Mouse (Mus musculus): ENCODE measurements around the gene Rabgef1. TPM values are rescaled to one million over a fixed set of nuclear protein-coding genes. Genes with fewer than 3 reads are reported as not detected.
A peak's percentile ranks its signal among the peaks of the same experiment; 100 is the strongest.

Rabgef1 gene
- polyA plus RNA-seq (2014; fragmentation: Nextera tagmentation; extraction: Ambion mirVana): 30.0 and 38.7 TPM in 2 replicates

DNA sequence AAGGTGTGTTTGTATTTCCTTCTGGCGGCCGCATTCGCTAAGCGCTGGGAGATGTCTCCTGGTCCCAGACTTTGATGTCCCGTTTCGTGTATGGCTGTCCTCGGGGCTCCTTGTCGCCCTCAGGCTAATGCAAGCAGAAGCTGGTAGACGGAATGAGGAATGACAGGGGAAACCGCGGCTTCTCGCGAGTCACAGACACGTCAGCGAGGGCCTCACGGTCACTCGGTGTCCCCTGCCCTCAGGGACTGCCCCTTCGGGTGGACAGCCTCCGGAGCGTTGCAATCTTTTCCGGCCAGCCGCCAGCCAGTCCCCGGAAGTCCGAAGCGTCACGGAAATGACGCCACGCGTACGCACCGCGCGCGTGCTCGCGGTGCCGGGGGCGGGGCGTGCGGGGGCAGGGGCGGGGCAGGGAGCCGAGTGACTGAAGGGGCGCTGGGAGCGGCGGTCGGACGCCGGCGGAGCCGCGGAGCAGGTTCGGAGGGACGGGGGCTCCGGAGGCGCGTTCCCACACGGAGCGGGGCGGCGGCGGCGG is at the start of gene Rabgef1:
TSS of gene Rabgef1 (plus strand) at position 376 of the 532 bp plus-strand sequence.
- H3K27me3 ChIP-seq (replicated peaks; ENCODE audit: control insufficient read depth, insufficient read depth, low read length): no peaks in the 10 kb centered on the region
- peak within 1 kb of the TSS; percentile 87 for H3K9ac ChIP-seq (ENCODE audit: low read length)
- peak within 1 kb of the TSS; percentile 66 for H3K27ac ChIP-seq (ENCODE audit: low read depth, low read length)
- H3K9me3 ChIP-seq (replicated peaks; ENCODE audit: control insufficient read depth, low read length): no peaks in the 10 kb centered on the region
- DNase-seq (ENCODE audit: low spot score) (peak; percentile 90), ATAC-seq (peak; percentile 96)
- H3K36me3 ChIP-seq (ENCODE audit: control insufficient read depth, insufficient read depth, low read length): no peaks in the 10 kb centered on the region
- H3K4me2 ChIP-seq (ENCODE audit: low read length): peak within 1 kb of the TSS; percentile 89
- H3K4me3 ChIP-seq (ENCODE audit: low read depth, low read length): peak within 1 kb of the TSS; percentile 71
- 0% methylated on average over 52 of the region's 62 CpGs for WGBS
- peaks cover 15% of the 10 kb centered on the region for H3K4me1 ChIP-seq (ENCODE audit: control insufficient read depth, insufficient read depth, low read length)

DNA sequence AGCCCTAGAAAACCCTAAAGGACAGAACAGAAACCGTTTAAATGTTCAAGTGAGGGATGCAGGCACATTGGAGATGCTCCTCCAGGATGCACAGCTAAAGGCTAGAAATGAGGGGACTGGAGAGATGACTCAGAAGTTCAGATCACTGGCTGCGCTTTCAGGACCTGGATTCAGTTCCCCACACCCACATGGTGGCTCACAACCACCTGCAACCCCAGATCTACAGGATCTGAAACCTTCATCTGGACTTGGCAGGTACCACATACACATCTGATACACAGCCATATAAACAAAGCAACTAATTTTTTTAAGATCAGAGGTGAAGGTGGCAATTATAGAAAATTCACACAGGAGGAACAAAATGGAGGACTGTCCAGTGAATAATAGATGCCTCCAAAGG is 49.2 kb upstream of the Rabgef1 start:
- no peaks in the 10 kb centered on the region for H3K27me3 ChIP-seq (replicated peaks; ENCODE audit: control insufficient read depth, insufficient read depth, low read length)
- H3K4me3 ChIP-seq (ENCODE audit: low read depth, low read length): no peak overlapping the region
- no peaks in the 10 kb centered on the region for H3K9me3 ChIP-seq (replicated peaks; ENCODE audit: control insufficient read depth, low read length)
- no peak overlapping the region for H3K4me2 ChIP-seq (ENCODE audit: low read length)
- no peak overlapping the region for H3K27ac ChIP-seq (ENCODE audit: low read depth, low read length)
- DNase-seq (ENCODE audit: low spot score) (no peak), ATAC-seq (no peak)
- H3K9ac ChIP-seq (ENCODE audit: low read length): no peak overlapping the region
- no peaks in the 10 kb centered on the region for H3K4me1 ChIP-seq (ENCODE audit: control insufficient read depth, insufficient read depth, low read length)
- WGBS: 84% methylated on average over 2 of the region's 2 CpGs
- H3K36me3 ChIP-seq (ENCODE audit: control insufficient read depth, insufficient read depth, low read length): no peaks in the 10 kb centered on the region

DNA sequence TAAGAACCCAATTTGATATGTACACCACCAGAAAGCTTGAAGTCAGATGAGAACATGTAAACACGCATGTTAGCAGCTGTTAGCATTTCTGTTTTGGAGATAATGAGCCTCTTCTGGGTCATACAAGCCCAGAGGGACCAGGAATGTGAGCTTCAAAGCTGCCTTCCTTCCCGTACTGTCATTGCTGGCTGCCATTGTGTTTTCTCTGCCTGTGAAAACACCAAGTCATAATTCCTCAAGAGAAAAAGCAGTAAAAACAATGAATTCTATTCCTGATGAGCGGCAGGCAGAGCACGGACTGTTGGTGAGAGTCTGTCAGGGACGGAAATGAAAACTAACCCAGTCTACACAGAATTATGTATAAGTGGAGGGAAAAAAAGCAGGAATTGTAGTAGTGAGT is 47.3 kb upstream of the Rabgef1 start:
- no peak for ATAC-seq
- Histone ChIP-seq H3K27ac (ENCODE audit: low read depth, low read length) (no peak overlapping the region), H3K36me3 (ENCODE audit: control insufficient read depth, insufficient read depth, low read length) (no peaks in the 10 kb centered on the region), H3K27me3 (replicated peaks; ENCODE audit: control insufficient read depth, insufficient read depth, low read length) (no peaks in the 10 kb centered on the region), H3K4me1 (ENCODE audit: control insufficient read depth, insufficient read depth, low read length) (no peaks in the 10 kb centered on the region), H3K4me2 (ENCODE audit: low read length) (no peak overlapping the region), H3K4me3 (ENCODE audit: low read depth, low read length) (no peak overlapping the region), H3K9ac (ENCODE audit: low read length) (no peak overlapping the region), H3K9me3 (replicated peaks; ENCODE audit: control insufficient read depth, low read length) (no peaks in the 10 kb centered on the region)
- WGBS: 87% methylated on average over 5 of the region's 5 CpGs
- no peak for DNase-seq (ENCODE audit: low spot score)

DNA sequence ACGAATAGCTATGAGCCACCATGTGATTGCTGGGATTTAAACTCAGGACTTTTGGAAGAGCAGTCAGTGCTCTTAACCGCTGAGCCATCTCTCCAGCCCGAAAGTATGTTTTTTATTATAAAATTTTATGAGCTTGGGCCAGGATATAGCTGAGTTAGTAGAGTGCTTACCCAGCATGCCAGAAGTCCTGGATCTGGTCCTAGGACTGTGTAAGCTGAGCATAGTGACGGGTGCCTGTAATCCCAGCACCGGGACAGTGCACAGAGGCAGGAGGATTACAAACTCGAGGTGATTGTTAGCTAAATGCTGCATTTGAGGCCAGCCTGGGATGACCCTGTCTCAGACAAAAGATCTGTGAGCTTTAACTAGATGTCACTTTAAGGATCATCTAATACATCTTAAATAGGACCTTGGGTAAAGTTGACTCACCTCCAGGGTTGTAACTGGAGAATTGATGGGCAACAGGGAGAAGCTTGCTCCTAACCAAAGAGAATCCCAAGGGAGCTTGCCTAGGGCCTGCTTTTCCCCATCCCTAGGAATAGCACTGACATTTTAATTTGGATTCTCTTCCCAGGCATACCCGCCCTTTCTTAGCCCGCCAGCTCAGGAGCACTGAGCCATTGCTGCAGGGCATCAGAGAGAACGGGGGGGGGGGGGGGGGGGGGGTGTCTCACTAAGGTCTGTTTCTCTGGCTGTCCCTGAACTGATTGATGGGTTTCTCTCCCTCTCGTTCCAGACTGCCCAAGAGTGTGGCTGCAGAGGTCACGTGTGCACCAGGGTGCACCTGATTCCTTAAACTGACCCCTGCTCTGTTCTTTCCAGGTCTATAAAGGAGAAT is 42.7 kb upstream of the Rabgef1 start:
- Histone ChIP-seq H3K27ac (ENCODE audit: low read depth, low read length) (no peak overlapping the region), H3K36me3 (ENCODE audit: control insufficient read depth, insufficient read depth, low read length) (0 out of 2 replicates have a peak, but pooled peaks cover 4% of the 10 kb centered on the region), H3K4me1 (ENCODE audit: control insufficient read depth, insufficient read depth, low read length) (no peaks in the 10 kb centered on the region), H3K27me3 (replicated peaks; ENCODE audit: control insufficient read depth, insufficient read depth, low read length) (no peaks in the 10 kb centered on the region), H3K4me3 (ENCODE audit: low read depth, low read length) (no peak overlapping the region), H3K4me2 (ENCODE audit: low read length) (no peak overlapping the region), H3K9ac (ENCODE audit: low read length) (no peak overlapping the region), H3K9me3 (replicated peaks; ENCODE audit: control insufficient read depth, low read length) (no peaks in the 10 kb centered on the region)
- DNase-seq (ENCODE audit: low spot score): no peak
- 82% methylated on average over 11 of the region's 11 CpGs for WGBS
- no peak for ATAC-seq

DNA sequence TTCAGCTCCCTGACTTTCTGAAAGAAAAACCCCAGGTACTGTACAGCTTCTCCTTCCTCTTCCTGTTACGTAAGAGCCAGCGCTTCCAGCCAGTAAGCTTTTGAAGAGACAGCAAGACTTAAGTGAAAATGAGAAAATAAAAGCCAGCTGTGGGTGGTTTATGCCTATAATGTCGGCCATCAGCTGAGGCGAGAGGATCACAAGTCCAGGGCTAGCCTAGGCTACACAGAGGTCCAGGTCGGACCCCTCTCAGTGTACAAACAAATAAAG is 42.1 kb upstream of the Rabgef1 start:
- no peak for ATAC-seq
- no peaks in the 10 kb centered on the region for H3K4me1 ChIP-seq (ENCODE audit: control insufficient read depth, insufficient read depth, low read length)
- no peaks in the 10 kb centered on the region for H3K27me3 ChIP-seq (replicated peaks; ENCODE audit: control insufficient read depth, insufficient read depth, low read length)
- H3K9ac ChIP-seq (ENCODE audit: low read length): no peak overlapping the region
- H3K36me3 ChIP-seq (ENCODE audit: control insufficient read depth, insufficient read depth, low read length): peaks cover 6% of the 10 kb centered on the region; the same call in 1 of the 2 replicates
- no peak overlapping the region for H3K4me2 ChIP-seq (ENCODE audit: low read length)
- no peak overlapping the region for H3K4me3 ChIP-seq (ENCODE audit: low read depth, low read length)
- no peaks in the 10 kb centered on the region for H3K9me3 ChIP-seq (replicated peaks; ENCODE audit: control insufficient read depth, low read length)
- WGBS: 91% methylated on average over 5 of the region's 5 CpGs
- DNase-seq (ENCODE audit: low spot score): no peak
- H3K27ac ChIP-seq (ENCODE audit: low read depth, low read length): no peak overlapping the region

DNA sequence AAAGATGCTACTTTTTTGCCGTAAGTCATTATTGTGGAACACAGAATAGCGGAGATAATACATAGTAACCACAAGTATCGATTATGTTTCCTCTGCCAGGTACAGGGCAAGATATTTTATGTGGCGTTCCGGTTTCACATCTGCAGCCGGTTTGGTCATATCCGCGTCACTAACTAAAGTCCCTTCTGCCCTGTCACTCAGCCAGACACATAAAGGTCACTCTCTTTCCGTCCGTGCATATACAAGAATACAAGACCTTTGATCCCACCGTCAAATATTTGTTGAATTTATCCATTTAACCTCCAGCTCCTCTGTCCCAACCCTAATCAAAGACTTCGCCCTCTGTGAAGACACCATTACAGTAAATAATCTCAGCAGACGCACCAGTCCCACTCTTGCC is 35.0 kb upstream of the Rabgef1 start:
- 96% methylated on average over 13 of the region's 13 CpGs for whole genome bisulfite sequencing
- Histone ChIP-seq H3K9me3 (replicated peaks; ENCODE audit: control insufficient read depth, low read length) (no peaks in the 10 kb centered on the region), H3K36me3 (ENCODE audit: control insufficient read depth, insufficient read depth, low read length) (peaks cover 15% of the 10 kb centered on the region; the same call in 1 of the 2 replicates), H3K27me3 (replicated peaks; ENCODE audit: control insufficient read depth, insufficient read depth, low read length) (no peaks in the 10 kb centered on the region), H3K4me1 (ENCODE audit: control insufficient read depth, insufficient read depth, low read length) (no peaks in the 10 kb centered on the region), H3K9ac (ENCODE audit: low read length) (no peak overlapping the region), H3K4me3 (ENCODE audit: low read depth, low read length) (no peak overlapping the region), H3K27ac (ENCODE audit: low read depth, low read length) (no peak overlapping the region), H3K4me2 (ENCODE audit: low read length) (no peak overlapping the region)
- ATAC-seq (no peak), DNase-seq (ENCODE audit: low spot score) (no peak)

DNA sequence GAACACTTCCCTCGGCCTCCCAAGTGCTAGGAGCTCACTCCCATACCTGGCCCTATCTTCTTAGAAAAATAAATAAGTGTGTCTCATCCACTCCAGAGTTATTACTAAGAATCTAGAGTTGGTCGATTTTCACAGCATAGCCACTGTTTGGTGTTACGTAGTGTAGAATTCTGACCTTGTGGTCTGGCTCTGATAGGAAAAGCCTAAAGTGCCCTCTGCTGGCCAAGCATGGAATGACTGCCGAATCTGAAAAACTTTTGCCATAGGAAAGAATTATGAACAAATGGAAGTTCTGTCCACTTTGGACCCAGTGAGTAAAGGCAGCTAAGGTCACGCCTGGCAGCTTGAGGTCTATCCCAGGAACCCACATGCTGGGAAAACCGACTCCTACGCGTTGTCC is 32.2 kb upstream of the Rabgef1 start:
- Histone ChIP-seq H3K9ac (ENCODE audit: low read length) (no peak overlapping the region), H3K9me3 (replicated peaks; ENCODE audit: control insufficient read depth, low read length) (no peaks in the 10 kb centered on the region), H3K27me3 (replicated peaks; ENCODE audit: control insufficient read depth, insufficient read depth, low read length) (no peaks in the 10 kb centered on the region), H3K4me3 (ENCODE audit: low read depth, low read length) (no peak overlapping the region), H3K4me2 (ENCODE audit: low read length) (no peak overlapping the region), H3K4me1 (ENCODE audit: control insufficient read depth, insufficient read depth, low read length) (peaks cover 4% of the 10 kb centered on the region; the same call in 1 of the 2 replicates), H3K36me3 (ENCODE audit: control insufficient read depth, insufficient read depth, low read length) (peaks cover 14% of the 10 kb centered on the region; the same call in 1 of the 2 replicates), H3K27ac (ENCODE audit: low read depth, low read length) (no peak overlapping the region)
- DNase-seq (ENCODE audit: low spot score): peak; percentile 79
- ATAC-seq: no peak
- 30% methylated on average over 8 of the region's 8 CpGs for WGBS

DNA sequence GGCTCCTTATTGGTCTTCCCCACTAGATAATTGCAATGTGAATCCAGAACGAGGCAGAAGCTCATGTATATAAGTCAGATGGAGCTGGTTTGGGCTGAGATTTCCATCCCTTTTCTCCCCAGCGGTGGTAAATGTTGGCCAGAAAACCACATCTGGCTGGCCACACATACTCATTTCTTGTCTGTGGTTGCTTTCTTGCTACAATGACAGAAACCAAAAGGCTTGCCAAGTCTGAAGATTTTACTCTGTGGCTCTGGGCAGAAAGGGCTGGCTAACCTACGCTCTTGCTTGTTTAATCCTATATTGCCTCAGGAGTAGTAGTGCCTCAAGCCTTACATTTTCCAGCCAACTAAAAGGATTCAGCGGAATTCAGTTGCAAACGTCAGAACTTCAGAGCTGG is 30.5 kb upstream of the Rabgef1 start:
- H3K4me1 ChIP-seq (ENCODE audit: control insufficient read depth, insufficient read depth, low read length): peaks cover 10% of the 10 kb centered on the region; the same call in 1 of the 2 replicates
- no peak overlapping the region for H3K27ac ChIP-seq (ENCODE audit: low read depth, low read length)
- H3K9me3 ChIP-seq (replicated peaks; ENCODE audit: control insufficient read depth, low read length): no peaks in the 10 kb centered on the region
- DNase-seq (ENCODE audit: low spot score) (no peak), ATAC-seq (no peak)
- no peak overlapping the region for H3K4me3 ChIP-seq (ENCODE audit: low read depth, low read length)
- no peak overlapping the region for H3K4me2 ChIP-seq (ENCODE audit: low read length)
- WGBS: 85% methylated on average over 5 of the region's 5 CpGs
- no peaks in the 10 kb centered on the region for H3K27me3 ChIP-seq (replicated peaks; ENCODE audit: control insufficient read depth, insufficient read depth, low read length)
- no peak overlapping the region for H3K9ac ChIP-seq (ENCODE audit: low read length)
- 0 out of 2 replicates have a peak, but pooled peaks cover 4% of the 10 kb centered on the region for H3K36me3 ChIP-seq (ENCODE audit: control insufficient read depth, insufficient read depth, low read length)

DNA sequence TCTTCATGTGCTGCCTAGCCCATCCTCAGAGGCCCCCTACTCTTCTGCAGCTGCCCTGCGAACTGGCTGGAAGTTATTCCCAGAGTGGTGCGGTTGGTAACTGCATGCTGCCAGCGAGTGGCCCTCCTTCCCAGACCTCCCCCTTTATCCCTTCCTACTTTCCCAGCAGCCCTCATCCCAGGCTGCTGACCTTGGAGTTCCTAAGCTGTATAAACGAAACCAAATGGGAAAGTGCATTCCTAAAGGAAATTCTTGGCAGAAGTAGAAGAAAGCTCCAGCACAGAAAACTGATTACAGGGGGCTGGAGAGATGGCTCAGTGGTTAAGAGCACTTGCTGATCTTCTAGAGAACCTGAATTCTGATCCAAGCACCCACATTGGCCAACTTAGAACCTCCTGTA is 29.6 kb upstream of the Rabgef1 start:
- DNase-seq (ENCODE audit: low spot score): no peak
- Histone ChIP-seq H3K36me3 (ENCODE audit: control insufficient read depth, insufficient read depth, low read length) (no peaks in the 10 kb centered on the region), H3K9me3 (replicated peaks; ENCODE audit: control insufficient read depth, low read length) (no peaks in the 10 kb centered on the region), H3K9ac (ENCODE audit: low read length) (no peak overlapping the region), H3K4me1 (ENCODE audit: control insufficient read depth, insufficient read depth, low read length) (peaks cover 10% of the 10 kb centered on the region; the same call in 1 of the 2 replicates), H3K4me2 (ENCODE audit: low read length) (no peak overlapping the region), H3K27ac (ENCODE audit: low read depth, low read length) (no peak overlapping the region), H3K4me3 (ENCODE audit: low read depth, low read length) (no peak overlapping the region), H3K27me3 (replicated peaks; ENCODE audit: control insufficient read depth, insufficient read depth, low read length) (no peaks in the 10 kb centered on the region)
- no peak for ATAC-seq
- 73% methylated on average over 4 of the region's 4 CpGs for whole genome bisulfite sequencing
